ENCODE assay signal across 24 mouse cellular contexts in the genomic region with DNA sequence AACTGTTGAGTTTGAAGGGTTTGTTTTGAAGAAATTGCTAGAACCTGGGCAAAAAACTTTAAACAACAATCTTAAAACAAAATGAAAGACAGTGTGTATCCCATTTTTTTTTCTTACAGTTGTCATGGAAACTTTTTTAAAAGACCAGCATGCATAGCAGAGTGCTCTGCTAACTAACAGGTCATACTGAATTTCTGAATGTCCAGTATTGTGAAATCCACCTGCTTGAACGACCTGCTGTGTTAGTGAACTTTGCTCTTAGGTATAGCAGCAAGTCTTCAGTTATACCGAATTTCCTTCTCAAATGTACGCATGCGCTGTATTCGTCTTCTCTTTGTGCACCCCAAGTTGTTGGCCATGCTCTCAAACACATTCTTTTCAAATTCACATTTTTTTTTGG.
DNase-seq lines count a peak whose midpoint lies in the region; ATAC-seq and TF ChIP-seq lines count a peak whose summit lies in the region.
"Had no signal": no experiment of that assay in that cellular context is flagged by ENCODE, and none has a peak within 500 bp of the region (broad histone marks: within the 10 kb centered on the region; RNA-seq: fewer than 3 reads in every experiment).

No protein-coding gene starts in this region.

- H3K9me3 ChIP-seq in lung, embryonic 16.5 days (ENCODE audit: control insufficient read depth, low read length), result no peaks in the 10 kb centered on the region
- no peaks in the 10 kb centered on the region for H3K9me3 ChIP-seq in intestine, embryonic 15.5 days
- H3K9me3 ChIP-seq in intestine, embryonic 16.5 days (ENCODE audit: control insufficient read depth, low read length), result no peaks in the 10 kb centered on the region
- H3K9me3 ChIP-seq: embryonic facial prominence, embryonic 13.5 days; embryonic facial prominence, embryonic 15.5 days; forebrain, embryonic 10.5 days; forebrain, embryonic 13.5 days; forebrain, embryonic 15.5 days had no signal

- no peaks in the 10 kb centered on the region for H3K27me3 ChIP-seq in lung, embryonic 16.5 days (ENCODE audit: control insufficient read depth, insufficient read depth, low read depth, low read length)
- H3K27me3 ChIP-seq in intestine, embryonic 15.5 days (replicated peaks), result no peaks in the 10 kb centered on the region
- H3K27me3 ChIP-seq in intestine, embryonic 16.5 days (replicated peaks; ENCODE audit: control insufficient read depth, insufficient read depth, low read length), result no peaks in the 10 kb centered on the region
- H3K27me3 ChIP-seq: embryonic facial prominence, embryonic 13.5 days; embryonic facial prominence, embryonic 15.5 days; forebrain, embryonic 13.5 days; forebrain, embryonic 15.5 days had no signal

- no peak for TF ChIP-seq CTCF in lung, adult 2 months (IDR thresholded peaks at IDR 0.05; ENCODE audit: insufficient read depth, low read length)

- ATAC-seq in lung, embryonic 16.5 days (ENCODE audit: low read depth), result no peak
- peak; percentile 79; the same call in 1 of the 2 replicates for ATAC-seq in intestine, embryonic 15.5 days
- ATAC-seq in intestine, embryonic 16.5 days, result peak; percentile 86
- ATAC-seq: forebrain, embryonic 13.5 days; forebrain, embryonic 15.5 days had no signal

- 0 out of 2 replicates have a peak, but pooled peaks cover 5% of the 10 kb centered on the region for H3K4me1 ChIP-seq in lung, embryonic 16.5 days (replicated peaks; ENCODE audit: control insufficient read depth, insufficient read depth, low read length)
- peaks cover 4% of the 10 kb centered on the region for H3K4me1 ChIP-seq in lung, adult 2 months (ENCODE audit: control insufficient read depth, insufficient read depth, low read length)
- H3K4me1 ChIP-seq in intestine, embryonic 15.5 days (replicated peaks), result no peaks in the 10 kb centered on the region
- H3K4me1 ChIP-seq in intestine, embryonic 16.5 days (ENCODE audit: control insufficient read depth, insufficient read depth, low read length), result no peaks in the 10 kb centered on the region
- H3K4me1 ChIP-seq: embryonic facial prominence, embryonic 13.5 days; embryonic facial prominence, embryonic 15.5 days; forebrain, embryonic 10.5 days; forebrain, embryonic 13.5 days; forebrain, embryonic 15.5 days had no signal

- WGBS in lung, embryonic 16.5 days, result 72% methylated on average over 5 of the region's 5 CpGs
- WGBS in lung, adult 2 months, result 66% methylated on average over 5 of the region's 5 CpGs
- 80% methylated on average over 5 of the region's 5 CpGs for WGBS in intestine, embryonic 15.5 days
- 75% methylated on average over 5 of the region's 5 CpGs for WGBS in intestine, embryonic 16.5 days

- H3K9ac ChIP-seq in lung, embryonic 16.5 days (ENCODE audit: low read length), result no peak overlapping the region
- H3K9ac ChIP-seq in intestine, embryonic 15.5 days, result no peak overlapping the region
- H3K9ac ChIP-seq in intestine, embryonic 16.5 days (ENCODE audit: low read depth, low read length), result no peak overlapping the region
- H3K9ac ChIP-seq: embryonic facial prominence, embryonic 13.5 days; embryonic facial prominence, embryonic 15.5 days; forebrain, embryonic 13.5 days; forebrain, embryonic 15.5 days had no signal

- H3K4me2 ChIP-seq in lung, embryonic 16.5 days (ENCODE audit: low read depth, low read length), result no peak overlapping the region
- H3K4me2 ChIP-seq in intestine, embryonic 15.5 days (replicated peaks), result no peak overlapping the region
- H3K4me2 ChIP-seq in intestine, embryonic 16.5 days (ENCODE audit: low read depth, low read length), result no peak overlapping the region
- H3K4me2 ChIP-seq: embryonic facial prominence, embryonic 13.5 days; embryonic facial prominence, embryonic 15.5 days; forebrain, embryonic 13.5 days; forebrain, embryonic 15.5 days had no signal

- H3K4me3 ChIP-seq in lung, embryonic 16.5 days (ENCODE audit: low read length), result no peak overlapping the region
- no peak overlapping the region for H3K4me3 ChIP-seq in lung, adult 2 months (replicated peaks; ENCODE audit: extremely low read depth, low read depth, low read length)
- H3K4me3 ChIP-seq in intestine, embryonic 15.5 days (replicated peaks), result no peak overlapping the region
- no peak overlapping the region for H3K4me3 ChIP-seq in intestine, embryonic 16.5 days (ENCODE audit: low read length)
- H3K4me3 ChIP-seq: embryonic facial prominence, embryonic 13.5 days; embryonic facial prominence, embryonic 15.5 days; erythroblast, embryonic 14.5 days; forebrain, embryonic 10.5 days; forebrain, embryonic 13.5 days; forebrain, embryonic 15.5 days had no signal

- no peak for TF ChIP-seq POLR2A in lung, adult 2 months (IDR thresholded peaks at IDR 0.05; ENCODE audit: borderline replicate concordance, extremely low read depth, low read depth, low read length)

- H3K27ac ChIP-seq in lung, embryonic 16.5 days (ENCODE audit: low read length), result peak overlapping the region; percentile 81; the same call in 1 of the 2 replicates
- H3K27ac ChIP-seq in intestine, embryonic 15.5 days, result no peak overlapping the region
- no peak overlapping the region for H3K27ac ChIP-seq in intestine, embryonic 16.5 days (ENCODE audit: low read length)
- H3K27ac ChIP-seq: embryonic facial prominence, embryonic 13.5 days; embryonic facial prominence, embryonic 15.5 days; forebrain, embryonic 10.5 days; forebrain, embryonic 13.5 days; forebrain, embryonic 15.5 days had no signal

- no peaks in the 10 kb centered on the region for H3K36me3 ChIP-seq in lung, embryonic 16.5 days (ENCODE audit: control insufficient read depth, insufficient read depth, low read length)
- no peaks in the 10 kb centered on the region for H3K36me3 ChIP-seq in intestine, embryonic 15.5 days
- no peaks in the 10 kb centered on the region for H3K36me3 ChIP-seq in intestine, embryonic 16.5 days (ENCODE audit: control insufficient read depth, insufficient read depth, low read length)
- H3K36me3 ChIP-seq: embryonic facial prominence, embryonic 13.5 days; embryonic facial prominence, embryonic 15.5 days; forebrain, embryonic 10.5 days; forebrain, embryonic 15.5 days had no signal

- DNase-seq in lung, postnatal 4 days, result no peak
- peak; percentile 38 for DNase-seq in lung, postnatal 25 days (ENCODE audit: low spot score)
- DNase-seq in lung, adult 2 months, result no peak
- no peak for DNase-seq in gastrocnemius, postnatal 25 days
- DNase-seq in frontal cortex, postnatal 14 days (ENCODE audit: low spot score in 2 of 2), result no peak
- DNase-seq: adrenal gland, adult 2 months; adrenal gland, postnatal 10 days; adrenal gland, postnatal 25 days; cerebellum, adult 11 months; cerebellum, adult 18-20 months; cerebellum, adult 8-10 months; cerebellum, adult 9-11 months; cerebellum, postnatal 14 days; cerebellum, postnatal 36 days; embryo, embryonic 11 days had no signal
